Mouse (Mus musculus): ENCODE results near the gene Padi1.

- no peak for TF ChIP-seq POLR2A (IDR thresholded peaks at IDR 0.05; ENCODE audit: insufficient read length, low read depth)
- TF ChIP-seq USF1 (IDR thresholded peaks at IDR 0.05; ENCODE audit: low read depth) = no peak
- TF ChIP-seq CEBPB (IDR thresholded peaks at IDR 0.05; ENCODE audit: insufficient read depth, poor library complexity, severe bottlenecking) = no peak
- TF ChIP-seq E2F4 (IDR thresholded peaks at IDR 0.05; ENCODE audit: insufficient read depth) = no peak
- TF ChIP-seq MAX (IDR thresholded peaks at IDR 0.05; ENCODE audit: low read depth) = no peak
- no peak for TF ChIP-seq TCF12 (IDR thresholded peaks at IDR 0.05; ENCODE audit: insufficient read depth, poor library complexity, severe bottlenecking)
- no peak for TF ChIP-seq POLR2AphosphoS2 (IDR thresholded peaks at IDR 0.05; ENCODE audit: insufficient read length, low read depth)
These were observed 9.9 kb downstream of the Padi1 start for GRCm38 (mm10) chr4:140835682-140836081.
